Mouse (Mus musculus): ENCODE measurements at regions not wholly inside any gene's neighbourhood (a gene's known extent, or its start where the extent isn't known, plus 50 kb on each side); places are given as distances from the start of the nearest gene placed in this dataset.

DNA sequence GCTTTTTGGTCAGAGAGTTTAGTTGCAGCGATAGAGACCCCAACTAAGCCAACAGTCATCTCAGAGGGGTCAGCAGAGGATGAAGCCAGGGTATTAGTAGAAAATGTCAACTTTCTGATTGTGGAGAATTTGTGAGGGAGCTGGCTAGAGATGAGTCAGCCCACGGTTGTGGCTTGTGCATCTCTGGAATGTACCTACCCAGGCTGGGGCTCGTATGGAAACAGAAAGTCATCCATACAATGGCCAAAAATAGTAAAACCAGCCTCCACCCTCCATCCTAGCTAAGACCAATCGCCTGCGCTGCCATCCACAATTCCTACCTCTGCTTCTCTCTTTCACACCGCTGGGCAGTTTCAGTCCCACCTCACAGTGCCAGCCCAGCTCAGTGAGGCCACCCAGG is 94.9 kb downstream of the Gm5426 start:
- dilution Hi-C loops (cut with MboI; ENCODE audit: extremely low pct_ligation_motif_present, extremely low pct_unique_long_range_greater_than_20kb, low sequenced_read_pairs) (no loop called here), in situ Hi-C loops (cut with MboI; ENCODE audit: low pct_ligation_motif_present, low pct_unique_long_range_greater_than_20kb, low sequenced_read_pairs) (no loop called here)
- TF ChIP-seq SIN3A (IDR thresholded peaks at IDR 0.05; ENCODE audit: low read length): no peak
- TF ChIP-seq KAT2A (IDR thresholded peaks at IDR 0.05; ENCODE audit: insufficient replicate concordance, low read length): no peak
- TF ChIP-seq BHLHE40 (IDR thresholded peaks at IDR 0.05; ENCODE audit: low read depth, low read length): no peak
- TF ChIP-seq USF2 (conservative IDR thresholded peaks at IDR 0.05; ENCODE audit: low read depth, low read length): no peak
- TF ChIP-seq TCF12 (IDR thresholded peaks at IDR 0.05; ENCODE audit: low read depth, low read length): peak; percentile 42; the same call in 1 of the 2 replicates
- TF ChIP-seq EP300 (IDR thresholded peaks at IDR 0.05; ENCODE audit: low read length): peak; percentile 50; the same call in 1 of the 2 replicates
- TF ChIP-seq POLR2AphosphoS2 (IDR thresholded peaks at IDR 0.05; ENCODE audit: low read depth, low read length): no peak
- TF ChIP-seq USF1 (IDR thresholded peaks at IDR 0.05; ENCODE audit: low read depth, low read length): no peak
- no peak for TF ChIP-seq CTCF (conservative IDR thresholded peaks at IDR 0.05 in 1 of 2, IDR thresholded peaks at IDR 0.05 in 1 of 2; ENCODE audit: low read depth in 2 of 2, low read length in 2 of 2)
- TF ChIP-seq TBP (conservative IDR thresholded peaks at IDR 0.05; ENCODE audit: low read depth, low read length): no peak
- TF ChIP-seq MAZ (IDR thresholded peaks at IDR 0.05; ENCODE audit: low read depth, low read length): no peak
- no peak for TF ChIP-seq HCFC1 (IDR thresholded peaks at IDR 0.05; ENCODE audit: low read depth, low read length)
- peak; percentile 44 for TF ChIP-seq ETS1 (conservative IDR thresholded peaks at IDR 0.05; ENCODE audit: low read depth, low read length)
- TF ChIP-seq CHD1 (IDR thresholded peaks at IDR 0.05; ENCODE audit: low read depth, low read length): no peak
- no peak for TF ChIP-seq ZC3H11A (IDR thresholded peaks at IDR 0.05; ENCODE audit: low read depth, low read length)
- TF ChIP-seq POLR2A (IDR thresholded peaks at IDR 0.05; ENCODE audit: low read depth, low read length): no peak
- no peak for TF ChIP-seq ELF1 (IDR thresholded peaks at IDR 0.05; ENCODE audit: low read depth, low read length)
- TF ChIP-seq SMC3 (IDR thresholded peaks at IDR 0.05; ENCODE audit: low read depth, low read length): no peak
- no peak for TF ChIP-seq UBTF (IDR thresholded peaks at IDR 0.05; ENCODE audit: low read depth, low read length)
- no peak for TF ChIP-seq MYC (IDR thresholded peaks at IDR 0.05; ENCODE audit: low read depth, low read length)
- no peak for TF ChIP-seq MXI1 (IDR thresholded peaks at IDR 0.05; ENCODE audit: low read depth, low read length)
- TF ChIP-seq GABPA (IDR thresholded peaks at IDR 0.05; ENCODE audit: insufficient replicate concordance, low read depth, low read length): no peak
- TF ChIP-seq JUN (IDR thresholded peaks at IDR 0.05; ENCODE audit: insufficient read depth, low read depth, low read length): 0 out of 2 replicates have a peak, but pooled peaks have one; percentile 32
- TF ChIP-seq MEF2A (IDR thresholded peaks at IDR 0.05; ENCODE audit: borderline replicate concordance, low read depth, low read length): peak; percentile 91
- peak; percentile 64; the same call in 1 of the 2 replicates for TF ChIP-seq IRF4 (IDR thresholded peaks at IDR 0.05; ENCODE audit: low read depth, low read length)
- no peak for TF ChIP-seq RCOR1 (conservative IDR thresholded peaks at IDR 0.05; ENCODE audit: low read depth, low read length)
- TF ChIP-seq ZKSCAN1 (IDR thresholded peaks at IDR 0.05; ENCODE audit: borderline replicate concordance, low read depth, low read length): no peak
- TF ChIP-seq NRF1 (IDR thresholded peaks at IDR 0.05; ENCODE audit: low read depth, low read length): no peak
- 0 out of 2 replicates have a peak, but pooled peaks have one; percentile 29 for TF ChIP-seq JUND (conservative IDR thresholded peaks at IDR 0.05; ENCODE audit: low read depth, low read length)
- Histone ChIP-seq H3K4me3 (replicated peaks in 1 of 3; ENCODE audit: low read depth in 2 of 3, low read length in 2 of 3, poor library complexity in 1 of 3) (no peak overlapping the region), H3K9ac (ENCODE audit: insufficient read depth, low read depth) (no peak overlapping the region), H3K4me1 (ENCODE audit: control insufficient read depth in 1 of 2, insufficient read depth in 2 of 2) (peaks cover 11% of the 10 kb centered on the region in 2 experiments), H3K27ac (ENCODE audit: insufficient read depth, low read depth) (no peak overlapping the region), H3K79me2 (replicated peaks; ENCODE audit: control insufficient read depth, extremely low read depth, insufficient read depth, poor library complexity, severe bottlenecking) (no peaks in the 10 kb centered on the region), H3K27me3 (replicated peaks) (no peaks in the 10 kb centered on the region), H3K4me2 (ENCODE audit: insufficient read depth, low read depth, poor library complexity, severe bottlenecking) (no peak overlapping the region; the same call in 1 of the 2 replicates), H3K36me3 (replicated peaks in 1 of 2; ENCODE audit: control insufficient read depth in 1 of 2, insufficient read depth in 1 of 2, low read length in 1 of 2) (no peaks in the 10 kb centered on the region), H3K9me3 (replicated peaks; ENCODE audit: low read length) (no peaks in the 10 kb centered on the region)
- no peak for DNase-seq (ENCODE audit: extremely low read depth)

Measured in CH12.LX (cell line).